Mouse (Mus musculus) lung, adult 2 months (tissue): ENCODE data around the gene Rnf31.

Experiments
- CTCF ChIP-seq: fragments of 200-500 bp; IDR thresholded peaks from 2 replicates; pipeline ENCODE4 v1.5.1; 2011; ENCODE audit warnings: mild to moderate bottlenecking, low read length, control low read depth; ENCODE audit not compliant: insufficient read depth
- POLR2A ChIP-seq: fragments of 200-500 bp; IDR thresholded peaks from 2 replicates; pipeline ENCODE4 v1.6.1; 2011; ENCODE audit warnings: low read depth, mild to moderate bottlenecking, control low read depth, low read length, borderline replicate concordance; ENCODE audit errors: extremely low read depth

DNA sequence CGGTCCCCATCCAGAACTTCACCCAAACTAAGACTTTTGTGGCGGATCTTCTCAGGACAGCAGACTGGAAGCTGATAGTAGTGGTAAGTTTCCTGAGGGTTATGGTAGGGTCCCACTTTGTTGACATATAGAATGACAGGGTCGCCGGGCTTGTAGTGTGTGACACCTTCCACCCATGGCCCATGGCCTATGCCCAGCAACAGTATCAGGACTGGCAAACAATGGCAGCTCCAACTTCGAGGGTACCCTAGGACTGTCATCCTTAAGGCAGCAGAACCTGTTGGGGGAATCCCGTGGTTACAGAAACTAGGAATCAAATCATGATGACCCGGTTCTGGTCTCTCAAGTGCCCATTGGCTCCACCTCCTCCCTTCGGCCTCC, 51.2 kb downstream of the Rnf31 start:
- no peak for TF ChIP-seq POLR2A
- TF ChIP-seq CTCF, result no peak
